Mouse (Mus musculus) forebrain, embryonic 16.5 days (tissue): ENCODE data around the gene Rph3al. TPM values are rescaled to one million over a fixed set of nuclear protein-coding genes. Genes with fewer than 3 reads are reported as not detected.

Experiments used
- ATAC-seq: fragments of 200-750 bp; cut with Nextera tagmentation; 2 replicates; pipeline ENCODE4 v1.8.0; 2017; ENCODE audit warnings: mild to moderate bottlenecking, moderate library complexity
- H3K27ac ChIP-seq: fragments of 300-500 bp; sonication (generic); 2 replicates; pipeline ENCODE4 v1.5.1; 2014; ENCODE audit warnings: low read length, control low read depth
- H3K27me3 ChIP-seq: fragments of 300-500 bp; sonication (generic); replicated peaks from 2 replicates; pipeline ENCODE4 v1.6.1; 2014; ENCODE audit warnings: low read length; ENCODE audit not compliant: control insufficient read depth, insufficient read depth
- H3K36me3 ChIP-seq: fragments of 300-500 bp; sonication (generic); 2 replicates; pipeline ENCODE4 v1.6.1; 2014; ENCODE audit not compliant: control insufficient read depth, insufficient read depth
- H3K4me1 ChIP-seq: fragments of 300-500 bp; sonication (generic); replicated peaks from 2 replicates; pipeline ENCODE4 v1.6.1; 2014; ENCODE audit warnings: low read length; ENCODE audit not compliant: control insufficient read depth, insufficient read depth
- H3K4me2 ChIP-seq: fragments of 300-500 bp; sonication (generic); 2 replicates; pipeline ENCODE4 v1.6.1; 2014; ENCODE audit warnings: mild to moderate bottlenecking, low read length, control low read depth
- H3K4me3 ChIP-seq: fragments of 300-500 bp; sonication (generic); replicated peaks from 2 replicates; pipeline ENCODE4 v1.5.1; 2014; ENCODE audit warnings: mild to moderate bottlenecking, low read length, control low read depth
- H3K9ac ChIP-seq: fragments of 300-500 bp; sonication (generic); replicated peaks from 2 replicates; pipeline ENCODE4 v1.6.1; 2014; ENCODE audit warnings: low read depth, low read length, control low read depth
- H3K9me3 ChIP-seq: fragments of 300-500 bp; sonication (generic); 2 replicates; pipeline ENCODE4 v1.6.1; 2016; ENCODE audit warnings: low read length; ENCODE audit not compliant: control insufficient read depth
- WGBS: fragments of 180-500 bp; shearing (Covaris S2); extraction: QIAGEN DNeasy Blood & Tissue Kit; methylation state at CpG from one replicate; pipeline ENCODE4 v1.1.7; 2014; 5-methylcytosine and 5-hydroxymethylcytosine counted together
- polyA plus RNA-seq: library from polyadenylated mRNA; unstranded; fragments of >200 nt; fragmentation: Nextera tagmentation; extraction: Ambion mirVana; gene quantifications from 2 replicates; pipeline ENCODE4 v1.2.1, GENCODE M21; 2015

Rph3al gene
- polyA plus RNA-seq, 1 experiment from 2014 or later = 2.0 TPM

DNA sequence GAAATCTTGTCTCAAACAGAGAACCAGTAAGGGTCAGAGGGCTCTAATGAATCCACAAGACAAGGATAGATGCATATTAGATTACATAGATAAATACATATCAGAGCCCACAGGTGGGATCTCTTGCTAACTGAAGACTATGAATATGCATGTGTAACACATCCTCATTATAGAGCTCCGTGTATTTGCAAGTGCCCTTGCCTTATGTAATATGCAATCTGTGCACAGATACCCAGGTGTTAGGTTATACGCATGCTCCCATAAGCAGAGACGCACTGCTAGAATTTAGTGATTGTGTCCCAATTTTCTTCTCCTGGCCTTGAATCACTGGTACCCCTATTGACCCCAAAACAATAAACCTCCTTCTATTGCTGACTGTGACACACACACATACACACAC, 34.0 kb upstream of the Rph3al start:
- Histone ChIP-seq H3K36me3 (no peaks in the 10 kb centered on the region), H3K9me3 (no peaks in the 10 kb centered on the region; the same call in 1 of the 2 replicates), H3K4me1 (peaks cover 5% of the 10 kb centered on the region), H3K27me3 (no peaks in the 10 kb centered on the region), H3K27ac (no peak overlapping the region), H3K9ac (no peak overlapping the region), H3K4me3 (no peak overlapping the region), H3K4me2 (no peak overlapping the region)
- ATAC-seq = no peak
- 74% methylated on average over 3 of the region's 3 CpGs for WGBS

DNA sequence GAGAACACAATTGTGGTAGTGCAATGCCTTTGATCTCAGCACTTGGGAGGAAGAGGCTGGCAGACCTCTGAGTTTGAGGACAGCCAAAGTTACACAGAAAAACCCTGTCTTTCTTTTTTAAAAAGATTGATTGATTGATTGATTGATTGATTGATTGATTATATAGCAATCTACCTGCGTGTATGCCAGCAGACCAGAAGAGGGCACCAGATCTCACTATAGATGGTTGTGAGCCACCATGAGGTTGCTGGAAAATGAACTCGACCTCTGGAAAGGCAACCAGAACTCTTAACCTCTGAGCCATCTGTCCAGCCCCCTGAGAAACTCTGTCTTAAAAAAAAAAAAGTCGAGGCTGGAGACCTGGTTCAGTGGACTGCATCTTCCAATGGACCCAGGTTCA, 32.4 kb upstream of the Rph3al start:
- Histone ChIP-seq H3K36me3 (no peaks in the 10 kb centered on the region), H3K27me3 (0 out of 2 replicates have a peak, but pooled peaks cover 1% of the 10 kb centered on the region), H3K4me3 (no peak overlapping the region), H3K4me1 (peaks cover 21% of the 10 kb centered on the region), H3K27ac (no peak overlapping the region), H3K4me2 (no peak overlapping the region), H3K9ac (no peak overlapping the region), H3K9me3 (no peaks in the 10 kb centered on the region; the same call in 1 of the 2 replicates)
- 17% methylated on average over 3 of the region's 3 CpGs for WGBS
- ATAC-seq = no peak

DNA sequence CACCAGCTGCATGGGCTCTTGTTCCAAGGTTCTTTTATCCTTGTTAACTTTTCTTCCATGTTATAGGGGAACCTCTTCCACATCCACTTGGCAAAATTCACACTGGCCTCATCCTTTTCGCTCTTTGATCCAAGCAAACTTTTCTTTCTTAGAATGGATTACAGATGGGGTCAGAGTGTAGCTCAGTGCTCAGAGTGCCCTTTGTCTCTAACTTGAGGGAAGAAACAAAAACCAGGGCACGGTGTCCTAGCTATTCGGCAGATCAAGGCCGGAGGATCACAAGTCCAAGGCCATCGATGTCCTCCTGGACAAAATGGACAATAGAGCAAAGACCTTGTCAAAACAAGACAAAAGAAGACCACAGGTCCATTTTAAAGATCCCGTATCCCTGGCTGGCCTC, 30.5 kb upstream of the Rph3al start:
- Histone ChIP-seq H3K27ac (no peak overlapping the region), H3K4me3 (no peak overlapping the region), H3K4me1 (peaks cover 33% of the 10 kb centered on the region), H3K9ac (no peak overlapping the region), H3K36me3 (no peaks in the 10 kb centered on the region), H3K27me3 (0 out of 2 replicates have a peak, but pooled peaks cover 4% of the 10 kb centered on the region), H3K4me2 (no peak overlapping the region), H3K9me3 (no peaks in the 10 kb centered on the region)
- 84% methylated on average over 6 of the region's 6 CpGs for WGBS
- ATAC-seq = no peak

DNA sequence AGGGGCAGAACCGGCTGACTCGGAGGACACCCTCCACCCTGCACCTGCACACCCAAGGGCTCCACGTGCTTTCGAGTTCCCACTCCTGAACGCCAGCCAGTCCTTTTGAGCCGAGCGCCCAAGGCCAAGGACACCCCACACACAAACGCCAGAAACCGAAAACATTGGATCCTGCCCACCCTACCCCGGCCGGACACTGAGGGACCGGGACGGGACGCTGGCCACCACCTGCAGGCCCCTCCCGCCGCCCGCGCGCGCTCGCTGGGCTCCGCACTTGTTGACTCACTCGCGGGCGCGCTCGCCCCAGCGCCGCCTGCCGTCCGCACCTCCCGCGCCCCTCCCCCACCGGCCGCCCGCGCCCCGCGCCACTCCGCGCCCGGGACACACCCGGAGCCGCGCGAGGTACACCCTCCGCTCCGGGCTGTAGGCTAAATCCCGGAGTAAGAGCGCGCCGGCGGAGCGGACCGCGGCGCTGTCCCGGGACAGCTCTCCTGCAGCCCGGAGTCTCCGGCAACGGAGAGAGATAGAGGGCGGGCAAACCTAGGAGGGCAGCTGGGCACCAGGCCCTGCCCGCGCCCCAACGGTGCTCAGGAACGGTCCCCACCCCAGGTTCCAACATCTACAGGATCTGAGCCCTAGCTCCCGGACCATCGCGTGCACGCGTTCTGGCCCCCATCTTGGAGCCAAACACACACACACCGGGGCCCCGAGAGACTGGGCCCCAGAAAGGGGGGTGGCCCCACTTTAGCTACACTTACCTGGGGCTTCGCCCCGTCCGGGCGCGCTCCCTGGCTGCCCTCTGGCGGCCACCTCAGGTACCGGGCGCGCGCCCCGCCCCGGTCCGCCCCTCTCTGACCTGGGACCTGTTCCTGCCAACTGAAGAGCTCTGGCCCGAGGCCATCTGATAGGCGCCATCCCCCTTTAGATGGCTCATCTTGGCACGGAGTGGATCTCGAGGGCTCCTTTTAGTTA, 28.5 kb upstream of the Rph3al start:
- Histone ChIP-seq H3K9me3 (no peaks in the 10 kb centered on the region), H3K4me3 (peak overlapping the region; percentile 62), H3K4me1 (peaks cover 34% of the 10 kb centered on the region), H3K36me3 (no peaks in the 10 kb centered on the region), H3K9ac (peak overlapping the region; percentile 57), H3K27ac (no peak overlapping the region), H3K4me2 (peak overlapping the region; percentile 97), H3K27me3 (0 out of 2 replicates have a peak, but pooled peaks cover 4% of the 10 kb centered on the region)
- 1% methylated on average over 75 of the region's 90 CpGs for WGBS
- peak; percentile 54 for ATAC-seq

DNA sequence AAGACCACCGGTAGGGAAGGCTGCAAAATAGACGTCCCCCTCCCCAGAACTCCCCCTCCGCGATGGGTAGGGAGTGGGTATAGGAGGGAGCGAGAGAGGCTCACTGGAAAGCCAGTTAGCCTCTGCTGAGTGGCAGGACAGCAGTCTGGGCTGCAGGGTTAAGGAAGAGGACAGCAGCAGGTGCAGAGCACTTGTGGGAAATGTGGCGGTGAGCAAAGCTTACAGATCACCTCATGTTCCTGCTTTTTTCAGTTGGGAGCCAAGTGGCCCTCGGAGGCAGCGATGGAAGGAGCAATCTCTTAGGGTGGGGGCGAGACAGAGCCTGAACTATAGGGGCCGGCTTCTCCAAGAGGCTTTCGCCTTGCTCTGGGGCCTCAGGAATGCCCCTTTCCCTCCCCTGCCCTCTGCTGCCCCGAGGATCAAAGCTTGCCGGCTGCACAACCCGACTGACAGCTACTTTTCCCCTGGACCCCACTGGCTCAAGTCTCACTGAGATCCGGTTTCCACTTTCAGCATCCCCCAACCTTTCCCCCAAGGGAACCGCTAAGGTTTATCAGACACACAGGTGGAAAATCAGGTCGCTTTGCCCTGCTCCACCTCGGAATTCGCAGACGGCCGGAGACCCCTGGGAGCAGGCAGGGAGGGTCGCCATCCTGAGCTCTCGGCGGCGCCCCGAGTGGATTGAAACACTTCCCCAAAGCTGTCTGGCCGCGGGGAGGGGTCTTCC, 27.6 kb upstream of the Rph3al start:
- no peak; the same call in 1 of the 2 replicates for ATAC-seq
- Histone ChIP-seq H3K36me3 (no peaks in the 10 kb centered on the region), H3K4me1 (peaks cover 34% of the 10 kb centered on the region), H3K27ac (no peak overlapping the region), H3K4me3 (peak overlapping the region; percentile 62), H3K4me2 (peak overlapping the region; percentile 97), H3K9ac (peak overlapping the region; percentile 57), H3K27me3 (0 out of 2 replicates have a peak, but pooled peaks cover 4% of the 10 kb centered on the region), H3K9me3 (no peaks in the 10 kb centered on the region)
- WGBS = 7% methylated on average over 28 of the region's 28 CpGs

DNA sequence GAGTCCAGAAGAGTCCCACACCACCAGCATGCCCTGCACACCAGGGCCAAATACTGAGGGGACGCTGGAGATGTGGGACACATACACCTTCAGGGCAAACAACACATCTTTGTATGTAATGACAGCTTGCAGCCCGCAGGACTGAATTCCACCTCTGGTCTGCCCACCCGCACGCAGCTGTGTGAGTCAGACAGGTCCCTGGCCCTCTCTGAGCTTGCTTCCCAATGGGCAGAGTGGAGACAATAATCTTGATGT, 26.2 kb upstream of the Rph3al start:
- no peak overlapping the region for H3K27ac ChIP-seq
- 29% methylated on average over 4 of the region's 4 CpGs for WGBS
- no peak for ATAC-seq

DNA sequence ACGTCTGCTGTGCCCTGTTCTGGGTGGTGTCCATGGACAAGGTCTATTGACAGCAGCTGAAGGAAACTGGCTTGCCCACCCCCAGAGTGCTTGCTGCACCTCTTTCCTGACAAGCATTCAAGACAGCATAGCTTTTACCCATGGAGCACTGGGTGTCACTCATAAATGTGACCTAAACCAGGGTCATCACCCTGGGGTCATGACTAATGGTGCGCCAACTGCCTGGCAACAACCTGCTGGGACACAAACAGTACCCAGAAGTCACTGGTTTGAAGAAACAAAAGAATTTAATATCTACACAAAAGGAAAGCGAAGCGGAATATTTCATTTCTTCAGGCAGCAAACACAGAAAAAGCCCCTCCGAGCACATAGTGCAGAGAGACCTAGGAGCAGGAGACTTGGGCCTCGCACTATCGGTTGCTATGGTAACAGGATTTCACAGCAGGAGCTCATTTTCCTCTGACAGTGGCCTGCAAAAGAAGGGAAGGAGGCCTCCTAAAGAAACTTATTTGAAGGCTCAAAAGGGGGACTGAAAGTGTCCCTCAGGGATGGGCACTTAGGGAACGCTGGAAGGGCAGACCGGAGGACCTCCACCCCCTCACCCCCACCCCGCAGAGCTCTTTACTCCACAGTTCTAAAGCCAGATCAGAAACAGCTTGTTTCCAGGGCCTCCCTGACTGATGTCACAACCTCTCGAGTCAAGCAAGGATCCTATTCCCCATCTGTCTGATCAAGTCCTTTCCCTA, 25.7 kb upstream of the Rph3al start:
- WGBS = 12% methylated on average over 11 of the region's 11 CpGs

More for the DNA sequence above, 26.2 kb upstream of the Rph3al start:
- 0 out of 2 replicates have a peak, but pooled peaks cover 4% of the 10 kb centered on the region for H3K27me3 ChIP-seq
- H3K4me2 ChIP-seq = no peak overlapping the region
- no peaks in the 10 kb centered on the region for H3K9me3 ChIP-seq
- H3K36me3 ChIP-seq = no peaks in the 10 kb centered on the region
- H3K4me1 ChIP-seq = peaks cover 34% of the 10 kb centered on the region
- no peak overlapping the region for H3K9ac ChIP-seq
- no peak overlapping the region for H3K4me3 ChIP-seq

DNA sequence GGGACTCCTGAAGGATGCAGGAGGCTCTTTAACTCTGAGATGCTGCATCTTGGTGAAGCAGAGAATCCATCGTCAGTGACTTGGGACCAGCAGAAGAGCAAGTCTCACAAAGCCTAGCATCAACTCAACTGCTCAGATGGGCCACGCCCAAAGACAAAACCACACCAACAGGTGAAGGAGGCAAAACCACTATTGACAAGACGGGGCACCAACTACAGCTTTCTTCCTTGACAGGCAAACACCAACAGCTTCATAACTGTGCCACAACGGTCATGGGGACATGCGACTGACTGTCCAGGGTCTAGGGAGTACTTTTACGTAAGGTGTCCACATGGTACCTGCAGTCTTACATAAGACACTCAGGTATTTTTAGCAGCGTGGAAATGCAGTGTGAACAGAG, 23.6 kb upstream of the Rph3al start:
- WGBS = 89% methylated on average over 7 of the region's 7 CpGs
- Histone ChIP-seq H3K4me2 (no peak overlapping the region), H3K27ac (no peak overlapping the region), H3K36me3 (no peaks in the 10 kb centered on the region), H3K9me3 (no peaks in the 10 kb centered on the region), H3K27me3 (0 out of 2 replicates have a peak, but pooled peaks cover 4% of the 10 kb centered on the region), H3K9ac (no peak overlapping the region), H3K4me1 (peaks cover 28% of the 10 kb centered on the region), H3K4me3 (no peak overlapping the region)
- no peak for ATAC-seq

More for the DNA sequence above, 25.7 kb upstream of the Rph3al start:
- no peaks in the 10 kb centered on the region for H3K9me3 ChIP-seq
- H3K4me1 ChIP-seq = peaks cover 34% of the 10 kb centered on the region
- peak; percentile 39; the same call in 1 of the 2 replicates for ATAC-seq
- H3K4me2 ChIP-seq = 0 out of 2 replicates have a peak overlapping the region, but pooled peaks have one; percentile 5
- H3K4me3 ChIP-seq = no peak overlapping the region
- no peak overlapping the region for H3K27ac ChIP-seq
- H3K9ac ChIP-seq = no peak overlapping the region
- 0 out of 2 replicates have a peak, but pooled peaks cover 4% of the 10 kb centered on the region for H3K27me3 ChIP-seq
- H3K36me3 ChIP-seq = no peaks in the 10 kb centered on the region
